ENCODE assay signal across 9 mouse cellular contexts in the genomic region with DNA sequence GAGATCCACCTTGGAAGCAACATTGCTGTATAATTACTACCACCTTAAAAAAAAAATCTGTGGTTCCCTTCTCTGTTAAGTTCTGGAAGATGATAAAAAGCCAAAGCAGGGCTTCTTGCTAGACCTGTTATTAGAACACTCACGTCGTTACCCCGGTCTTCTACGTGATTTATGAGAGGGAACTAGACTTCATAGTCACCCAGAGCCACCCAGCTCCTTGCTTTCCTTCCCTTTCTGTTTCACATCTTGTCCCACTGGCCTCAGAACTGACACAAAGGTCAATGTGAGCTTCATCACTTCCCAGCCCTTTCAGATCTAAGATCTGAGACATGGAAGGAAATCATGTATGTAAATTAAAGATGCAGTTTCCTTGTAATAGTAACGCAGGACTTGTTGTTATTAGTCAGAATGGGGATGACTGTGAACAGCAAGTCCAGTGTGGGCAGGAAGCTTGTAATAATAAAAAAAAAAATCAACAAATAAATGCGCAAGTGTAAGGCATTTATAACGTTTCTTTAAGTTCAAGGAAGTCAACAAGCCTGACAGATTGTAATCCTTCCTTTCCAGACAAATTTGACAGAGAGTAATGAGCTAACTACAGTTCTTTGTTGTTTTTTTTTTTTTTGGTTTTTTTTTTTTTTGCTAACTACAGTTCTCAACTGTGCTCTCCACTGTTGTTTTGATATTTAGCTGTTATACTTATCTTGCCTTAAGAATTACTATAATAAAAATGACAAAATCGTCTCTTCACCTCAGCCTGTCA. TPM values are rescaled to one million over a fixed set of nuclear protein-coding genes. Genes with fewer than 3 reads are reported as not detected.
DNase-seq lines count a peak whose midpoint lies in the region; ATAC-seq lines count a peak whose summit lies in the region.
"Had no signal": no experiment of that assay in that cellular context is flagged by ENCODE, and none has a peak within 500 bp of the region (broad histone marks: within the 10 kb centered on the region; RNA-seq: fewer than 3 reads in every experiment).

No protein-coding gene starts in this region.

- H3K9ac ChIP-seq in forebrain, embryonic 13.5 days, result no peak overlapping the region
- no peak overlapping the region for H3K9ac ChIP-seq in forebrain, embryonic 11.5 days (ENCODE audit: low read length)
- 0 out of 2 replicates have a peak overlapping the region, but pooled peaks have one; percentile 64 for H3K9ac ChIP-seq in liver, embryonic 15.5 days

- H3K4me2 ChIP-seq in forebrain, embryonic 13.5 days, result peak overlapping the region; percentile 65; the same call in 1 of the 2 replicates
- no peak overlapping the region for H3K4me2 ChIP-seq in forebrain, embryonic 11.5 days (ENCODE audit: low read depth, low read length, severe bottlenecking)
- peak overlapping the region; percentile 87 for H3K4me2 ChIP-seq in liver, embryonic 15.5 days

- no peak overlapping the region for H3K27ac ChIP-seq in forebrain, embryonic 13.5 days
- H3K27ac ChIP-seq in forebrain, embryonic 11.5 days (ENCODE audit: low read depth, low read length), result no peak overlapping the region
- no peak overlapping the region for H3K27ac ChIP-seq in liver, embryonic 15.5 days (replicated peaks)

- H3K4me3 ChIP-seq in forebrain, embryonic 13.5 days, result no peak overlapping the region; the same call in 1 of the 2 replicates
- H3K4me3 ChIP-seq in forebrain, embryonic 11.5 days (ENCODE audit: low read depth, low read length), result no peak overlapping the region
- H3K4me3 ChIP-seq in liver, embryonic 15.5 days (replicated peaks), result peak overlapping the region; percentile 75

- no peak for ATAC-seq in forebrain, embryonic 13.5 days
- no peak for ATAC-seq in forebrain, embryonic 11.5 days (replicated peaks; ENCODE audit: low FRiP score)
- ATAC-seq in liver, embryonic 15.5 days (ENCODE audit: insufficient read depth), result no peak

- WGBS in forebrain, embryonic 13.5 days, result 68% methylated on average over 8 of the region's 8 CpGs
- 74% methylated on average over 8 of the region's 8 CpGs for WGBS in forebrain, embryonic 11.5 days
- 28% methylated on average over 8 of the region's 8 CpGs for WGBS in liver, embryonic 15.5 days (ENCODE audit: insufficient replicate concordance)

- H3K9me3 ChIP-seq in forebrain, embryonic 13.5 days (replicated peaks), result no peaks in the 10 kb centered on the region
- no peaks in the 10 kb centered on the region for H3K9me3 ChIP-seq in forebrain, embryonic 11.5 days (ENCODE audit: control insufficient read depth, low read length)
- H3K9me3 ChIP-seq in liver, embryonic 15.5 days (replicated peaks), result no peaks in the 10 kb centered on the region

- H3K4me1 ChIP-seq in forebrain, embryonic 13.5 days, result peaks cover 28% of the 10 kb centered on the region
- H3K4me1 ChIP-seq in forebrain, embryonic 11.5 days (replicated peaks; ENCODE audit: control insufficient read depth, insufficient read depth, low read length), result 0 out of 2 replicates have a peak, but pooled peaks cover 2% of the 10 kb centered on the region
- peaks cover 16% of the 10 kb centered on the region for H3K4me1 ChIP-seq in liver, embryonic 15.5 days (replicated peaks)

- no peaks in the 10 kb centered on the region for H3K27me3 ChIP-seq in forebrain, embryonic 13.5 days
- H3K27me3 ChIP-seq in forebrain, embryonic 11.5 days (ENCODE audit: control insufficient read depth, insufficient read depth, low read length), result no peaks in the 10 kb centered on the region
- no peaks in the 10 kb centered on the region for H3K27me3 ChIP-seq in liver, embryonic 15.5 days

- peaks cover 14% of the 10 kb centered on the region for H3K36me3 ChIP-seq in forebrain, embryonic 13.5 days (ENCODE audit: poor library complexity, severe bottlenecking)
- H3K36me3 ChIP-seq in forebrain, embryonic 11.5 days (ENCODE audit: control insufficient read depth, insufficient read depth, low read length), result no peaks in the 10 kb centered on the region; the same call in 1 of the 2 replicates
- H3K36me3 ChIP-seq in liver, embryonic 15.5 days (replicated peaks), result peaks cover 15% of the 10 kb centered on the region

- DNase-seq in forebrain, embryonic 11.5 days (ENCODE audit: low spot score), result no peak
- DNase-seq in urinary bladder, postnatal 14 days (ENCODE audit: low spot score), result peak; percentile 17
- no peak for DNase-seq in urinary bladder, postnatal 25 days (ENCODE audit: low spot score)
- no peak for DNase-seq in adrenal gland, postnatal 14 days
- DNase-seq in layer of hippocampus, adult 11-12 months (ENCODE audit: low spot score), result no peak
- DNase-seq in frontal cortex, postnatal 25 days (ENCODE audit: low spot score in 2 of 2), result no peak
- DNase-seq: cerebellum, postnatal 25 days had no signal

RNA-seq across cellular contexts. Expression of a gene that starts 1.2 kb away (rescaled TPM):
- polyA plus RNA-seq in forebrain, embryonic 13.5 days (2015; fragmentation: Nextera tagmentation; extraction: Ambion mirVana), result 58.1 and 62.3 TPM in 2 replicates
- 90.7 and 91.8 TPM in 2 replicates for polyA plus RNA-seq in forebrain, embryonic 11.5 days (2014; fragmentation: Nextera tagmentation; extraction: Ambion mirVana)
- 20.2 and 20.9 TPM in 2 replicates for polyA plus RNA-seq in liver, embryonic 15.5 days (2015; fragmentation: Nextera tagmentation; extraction: Ambion mirVana)
- total RNA-seq in adrenal gland, postnatal 14 days (2021), result 36.8 and 37.0 TPM in 2 replicates

RNA-seq across cellular contexts. Expression of a gene that starts 29.5 kb away (rescaled TPM):
- 31.9 and 33.3 TPM in 2 replicates for polyA plus RNA-seq in forebrain, embryonic 13.5 days (2015; fragmentation: Nextera tagmentation; extraction: Ambion mirVana)
- 33.6 and 35.4 TPM in 2 replicates for polyA plus RNA-seq in forebrain, embryonic 11.5 days (2014; fragmentation: Nextera tagmentation; extraction: Ambion mirVana)
- polyA plus RNA-seq in liver, embryonic 15.5 days (2015; fragmentation: Nextera tagmentation; extraction: Ambion mirVana), result 13.5 and 14.4 TPM in 2 replicates
- 53.4 and 61.1 TPM in 2 replicates for total RNA-seq in adrenal gland, postnatal 14 days (2021)
